Mouse (Mus musculus) kidney, embryonic 15.5 days (tissue): ENCODE results near the gene Lrrfip1. TPM values are rescaled to one million over a fixed set of nuclear protein-coding genes. Genes with fewer than 3 reads are reported as not detected.

ENCODE experiments used
- ATAC-seq: fragments of 200-750 bp; cut with Nextera tagmentation; replicated peaks from 2 replicates; pipeline ENCODE4 v1.8.0; 2017; ENCODE audit warnings: moderate TSS enrichment; ENCODE audit not compliant: low FRiP score
- H3K27ac ChIP-seq: fragments of 300-500 bp; sonication (generic); 2 replicates; pipeline ENCODE4 v1.5.1; 2015; ENCODE audit warnings: mild to moderate bottlenecking, inconsistent platforms
- H3K27me3 ChIP-seq: fragments of 300-500 bp; sonication (generic); 2 replicates; pipeline ENCODE4 v1.6.1; 2015; ENCODE audit warnings: inconsistent platforms
- H3K36me3 ChIP-seq: fragments of 300-500 bp; sonication (generic); 2 replicates; pipeline ENCODE4 v1.6.1; 2015; ENCODE audit warnings: inconsistent platforms
- H3K4me1 ChIP-seq: fragments of 300-500 bp; sonication (generic); 2 replicates; pipeline ENCODE4 v1.6.1; 2015; ENCODE audit warnings: inconsistent platforms
- H3K4me2 ChIP-seq: fragments of 300-500 bp; sonication (generic); 2 replicates; pipeline ENCODE4 v1.6.1; 2015; ENCODE audit warnings: moderate library complexity, mild to moderate bottlenecking, inconsistent platforms
- H3K4me3 ChIP-seq: fragments of 300-500 bp; sonication (generic); replicated peaks from 2 replicates; pipeline ENCODE4 v1.5.1; 2015; ENCODE audit warnings: mild to moderate bottlenecking, inconsistent platforms
- H3K9ac ChIP-seq: fragments of 300-500 bp; sonication (generic); 2 replicates; pipeline ENCODE4 v1.6.1; 2015; ENCODE audit warnings: mild to moderate bottlenecking, inconsistent platforms
- H3K9me3 ChIP-seq: fragments of 300-500 bp; sonication (generic); replicated peaks from 2 replicates; pipeline ENCODE4 v1.6.1; 2016; ENCODE audit warnings: inconsistent platforms
- WGBS: fragments of 180-500 bp; shearing (Covaris S2); methylation state at CpG from one replicate; pipeline ENCODE4 v1.1.7; 2015; ENCODE audit warnings: mixed read lengths; 5-methylcytosine and 5-hydroxymethylcytosine counted together
- polyA plus RNA-seq: library from polyadenylated mRNA; unstranded; fragments of >200 nt; fragmentation: Nextera tagmentation; extraction: Ambion mirVana; gene quantifications from 2 replicates; pipeline ENCODE4 v1.2.1, GENCODE M21; 2015

The Lrrfip1 gene
- polyA plus RNA-seq, 1 experiment from 2014 or later = 43.9 TPM

DNA sequence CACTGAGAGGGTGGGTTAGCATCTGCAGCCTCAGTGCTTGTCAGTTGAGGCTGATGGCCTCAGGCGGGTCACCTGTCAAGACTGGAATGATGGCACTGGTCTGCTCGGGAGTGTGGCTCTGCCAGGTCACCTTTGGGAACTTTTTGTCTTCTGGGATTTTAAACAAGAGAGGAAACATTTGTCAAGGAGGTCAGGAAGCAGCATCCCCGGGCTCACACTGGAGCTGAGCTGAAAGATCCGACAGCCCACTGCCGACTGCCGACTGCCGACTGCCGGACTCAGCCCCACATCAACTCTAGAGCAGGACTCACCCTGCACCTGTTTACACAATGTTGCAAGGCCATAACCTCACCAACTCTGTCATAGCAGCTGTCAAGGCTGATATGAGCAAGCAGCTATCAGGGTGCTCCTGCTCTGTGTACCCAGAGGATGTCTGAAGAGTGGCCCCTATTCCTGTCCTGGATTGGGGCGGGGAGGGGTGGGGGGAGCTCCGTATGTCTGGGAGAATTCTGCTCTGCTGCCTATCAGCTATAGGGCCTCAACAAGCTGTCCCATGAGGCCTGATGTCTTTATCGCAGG lies 33.9 kb downstream of the Lrrfip1 start:
- no peak overlapping the region for H3K9ac ChIP-seq
- ATAC-seq = peak; percentile 49; the same call in 1 of the 2 replicates

DNA sequence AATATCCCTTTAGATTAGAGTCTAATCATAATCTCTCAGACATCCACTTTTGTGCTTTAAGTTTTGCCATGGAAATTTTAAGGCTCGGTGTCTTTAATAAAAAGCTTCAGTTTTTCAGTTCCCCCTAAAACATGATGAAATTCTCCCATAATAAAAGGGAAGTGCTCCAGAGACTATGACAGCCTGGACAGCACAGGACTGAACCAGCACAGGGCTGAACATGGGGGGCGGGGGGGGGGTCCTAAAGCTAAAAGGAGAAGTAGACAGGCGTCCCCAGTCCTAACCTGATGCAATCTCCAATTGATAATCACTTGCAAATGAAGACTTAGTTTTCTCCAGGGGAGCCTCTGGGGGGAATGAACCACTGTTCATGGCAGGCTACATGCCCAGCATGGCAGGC lies 36.0 kb downstream of the Lrrfip1 start:
- H3K9ac ChIP-seq = no peak overlapping the region
- H3K27me3 ChIP-seq = no peaks in the 10 kb centered on the region
- 85% methylated on average over 3 of the region's 3 CpGs for WGBS
- no peaks in the 10 kb centered on the region for H3K9me3 ChIP-seq
- H3K4me1 ChIP-seq = peaks cover 27% of the 10 kb centered on the region
- H3K27ac ChIP-seq = no peak overlapping the region
- no peak for ATAC-seq
- H3K4me2 ChIP-seq = no peak overlapping the region
- no peaks in the 10 kb centered on the region for H3K36me3 ChIP-seq
- H3K4me3 ChIP-seq = no peak overlapping the region

More for the DNA sequence above, 33.9 kb downstream of the Lrrfip1 start:
- Histone ChIP-seq H3K4me2 (no peak overlapping the region), H3K9me3 (no peaks in the 10 kb centered on the region), H3K27ac (no peak overlapping the region), H3K36me3 (no peaks in the 10 kb centered on the region), H3K27me3 (no peaks in the 10 kb centered on the region), H3K4me3 (no peak overlapping the region), H3K4me1 (peaks cover 12% of the 10 kb centered on the region)
- 44% methylated on average over 11 of the region's 11 CpGs for WGBS

DNA sequence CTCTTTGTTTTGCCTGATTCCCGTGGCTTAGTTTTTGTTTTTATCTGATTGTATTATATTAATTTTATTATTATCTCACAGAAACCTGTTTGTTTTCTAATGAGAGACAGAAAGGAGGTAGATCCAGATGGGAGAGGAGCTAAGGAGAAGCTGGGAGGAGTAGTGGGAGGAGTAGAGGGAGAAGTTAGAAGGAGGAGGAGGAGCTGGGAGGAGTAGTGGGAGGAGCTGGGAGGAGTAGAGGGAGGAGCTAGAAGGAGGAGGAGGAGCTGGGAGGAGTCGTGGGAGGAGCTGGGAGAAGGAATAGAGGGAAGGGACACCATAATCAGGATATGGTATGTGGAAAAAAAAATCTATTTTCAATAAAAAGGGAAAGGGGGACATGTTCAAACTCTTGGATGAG lies 36.7 kb downstream of the Lrrfip1 start:
- no peaks in the 10 kb centered on the region for H3K9me3 ChIP-seq
- no peak for ATAC-seq
- WGBS = 67% methylated on average over 2 of the region's 2 CpGs
- H3K9ac ChIP-seq = no peak overlapping the region
- no peak overlapping the region for H3K27ac ChIP-seq
- no peak overlapping the region for H3K4me2 ChIP-seq
- no peaks in the 10 kb centered on the region for H3K36me3 ChIP-seq
- no peaks in the 10 kb centered on the region for H3K27me3 ChIP-seq
- peaks cover 32% of the 10 kb centered on the region for H3K4me1 ChIP-seq
- H3K4me3 ChIP-seq = no peak overlapping the region

DNA sequence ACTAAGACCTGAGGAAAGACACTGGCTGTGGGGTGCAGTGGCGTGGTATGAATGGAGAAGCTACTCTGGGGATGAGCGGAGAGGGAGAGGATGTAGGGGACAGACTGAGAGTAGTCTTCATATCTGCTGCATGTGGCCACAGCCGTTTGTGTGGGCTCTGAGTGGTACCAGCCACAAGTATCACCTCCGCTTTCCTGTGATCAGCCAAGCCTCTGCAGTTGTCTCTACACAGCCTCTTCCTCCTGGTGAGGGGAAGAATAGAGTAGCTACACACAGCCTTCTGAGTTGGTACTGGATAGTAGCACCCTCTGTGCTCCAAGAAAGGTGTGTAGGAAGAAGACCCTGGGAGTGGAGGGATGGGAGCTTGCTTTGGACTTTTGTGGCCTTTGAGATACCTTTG lies 38.7 kb downstream of the Lrrfip1 start:
- Histone ChIP-seq H3K27me3 (no peaks in the 10 kb centered on the region), H3K9ac (no peak overlapping the region), H3K36me3 (no peaks in the 10 kb centered on the region), H3K27ac (no peak overlapping the region), H3K4me3 (no peak overlapping the region), H3K4me1 (peaks cover 26% of the 10 kb centered on the region), H3K9me3 (no peaks in the 10 kb centered on the region), H3K4me2 (no peak overlapping the region)
- 89% methylated on average over 4 of the region's 4 CpGs for WGBS
- no peak for ATAC-seq

DNA sequence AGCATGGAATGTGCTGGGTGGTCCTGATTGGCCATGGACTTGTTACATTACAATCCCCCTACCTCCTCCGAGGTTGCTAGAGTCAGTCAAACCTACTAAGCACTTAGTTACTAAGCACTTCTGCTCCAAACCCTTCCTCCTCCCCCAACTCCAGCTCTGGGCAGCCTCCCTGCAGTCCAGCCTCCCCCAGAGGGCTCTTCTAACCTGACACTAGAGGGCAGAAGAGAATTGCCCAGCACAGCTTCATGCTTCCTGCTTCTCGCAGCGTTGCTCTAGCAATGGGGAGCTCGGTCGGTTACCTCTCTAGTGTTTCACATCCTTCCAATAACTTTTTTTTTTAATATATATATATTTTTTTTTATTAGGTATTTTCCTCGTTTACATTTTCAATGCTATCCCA lies 39.5 kb downstream of the Lrrfip1 start:
- Histone ChIP-seq H3K9ac (no peak overlapping the region), H3K4me1 (peaks cover 23% of the 10 kb centered on the region), H3K4me3 (no peak overlapping the region), H3K9me3 (no peaks in the 10 kb centered on the region), H3K36me3 (no peaks in the 10 kb centered on the region), H3K27me3 (no peaks in the 10 kb centered on the region), H3K4me2 (no peak overlapping the region), H3K27ac (no peak overlapping the region)
- 78% methylated on average over 6 of the region's 6 CpGs for WGBS
- ATAC-seq = no peak

DNA sequence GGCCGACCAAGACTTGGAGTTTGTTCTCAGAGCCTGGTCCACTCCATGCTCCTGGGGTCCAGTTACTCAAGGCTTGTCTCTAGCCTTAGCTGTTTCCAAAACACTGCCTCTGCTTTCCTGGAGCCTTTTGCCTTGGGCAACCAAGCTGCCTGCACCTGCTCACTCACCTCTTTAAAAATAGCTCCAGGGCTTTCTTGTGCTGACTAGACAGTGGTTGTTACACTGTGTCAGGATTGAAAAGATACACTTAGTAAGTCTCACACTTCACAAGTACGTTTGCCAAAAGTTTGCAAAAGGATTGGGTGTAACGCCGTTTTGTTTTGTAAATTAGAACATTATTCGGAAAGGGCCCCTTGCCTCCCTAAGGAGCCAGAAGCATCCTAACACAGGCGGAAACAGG lies 40.0 kb downstream of the Lrrfip1 start:
- no peak overlapping the region for H3K4me2 ChIP-seq
- no peaks in the 10 kb centered on the region for H3K27me3 ChIP-seq
- no peak for ATAC-seq
- no peaks in the 10 kb centered on the region for H3K9me3 ChIP-seq
- no peak overlapping the region for H3K27ac ChIP-seq
- H3K4me1 ChIP-seq = peaks cover 26% of the 10 kb centered on the region
- 33% methylated on average over 6 of the region's 6 CpGs for WGBS
- H3K36me3 ChIP-seq = no peaks in the 10 kb centered on the region
- H3K4me3 ChIP-seq = no peak overlapping the region
- H3K9ac ChIP-seq = no peak overlapping the region

DNA sequence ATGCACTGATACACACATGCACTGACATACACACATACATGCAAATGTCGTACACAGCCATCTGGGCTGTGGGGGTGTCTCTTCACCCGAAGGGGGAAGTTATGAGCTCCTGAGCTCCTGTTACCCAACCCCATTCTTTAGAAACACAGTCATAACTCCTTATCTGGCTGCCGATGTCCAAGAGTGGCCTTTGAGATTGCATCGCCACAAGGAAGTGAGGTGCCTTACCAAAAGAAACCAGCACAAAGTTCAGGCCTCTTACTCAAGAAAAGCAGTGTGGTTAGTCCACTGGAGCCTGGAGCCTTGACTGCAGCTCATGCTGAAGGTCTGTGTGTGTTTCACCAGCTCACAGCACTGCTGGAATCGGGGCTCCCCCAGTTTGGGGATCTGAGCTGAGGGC lies 43.1 kb downstream of the Lrrfip1 start:
- H3K9me3 ChIP-seq = no peaks in the 10 kb centered on the region
- H3K4me3 ChIP-seq = no peak overlapping the region
- no peak overlapping the region for H3K9ac ChIP-seq
- H3K27ac ChIP-seq = peak overlapping the region; percentile 62
- H3K4me2 ChIP-seq = no peak overlapping the region
- WGBS = 60% methylated on average over 5 of the region's 5 CpGs
- H3K4me1 ChIP-seq = peaks cover 32% of the 10 kb centered on the region
- H3K27me3 ChIP-seq = no peaks in the 10 kb centered on the region
- no peak for ATAC-seq
- H3K36me3 ChIP-seq = no peaks in the 10 kb centered on the region

DNA sequence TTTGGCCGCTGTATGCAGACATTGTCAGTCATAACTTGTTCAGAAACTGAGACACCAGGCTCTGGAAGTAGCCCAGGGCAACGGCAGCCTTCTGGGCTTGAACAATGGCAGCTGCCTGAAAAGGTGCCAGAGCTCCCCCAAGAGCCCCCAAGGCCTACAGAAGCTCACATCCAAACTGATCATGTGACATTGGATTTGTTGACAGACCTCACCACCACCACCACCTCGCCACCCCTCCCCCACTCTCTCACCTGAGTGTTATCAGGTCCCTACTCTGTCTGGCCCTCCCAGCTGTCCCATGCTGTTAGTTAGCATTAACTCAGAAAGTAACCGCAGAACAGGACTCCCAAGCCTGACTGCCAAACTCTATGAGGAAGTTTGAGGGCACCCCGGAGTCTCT lies 44.7 kb downstream of the Lrrfip1 start:
- no peak overlapping the region for H3K4me3 ChIP-seq
- no peak overlapping the region for H3K4me2 ChIP-seq
- no peaks in the 10 kb centered on the region for H3K36me3 ChIP-seq
- 76% methylated on average over 5 of the region's 5 CpGs for WGBS
- H3K27me3 ChIP-seq = no peaks in the 10 kb centered on the region
- no peak; the same call in 1 of the 2 replicates for ATAC-seq
- H3K27ac ChIP-seq = 0 out of 2 replicates have a peak overlapping the region, but pooled peaks have one; percentile 10
- H3K9me3 ChIP-seq = no peaks in the 10 kb centered on the region
- H3K9ac ChIP-seq = no peak overlapping the region
- H3K4me1 ChIP-seq = peaks cover 29% of the 10 kb centered on the region

DNA sequence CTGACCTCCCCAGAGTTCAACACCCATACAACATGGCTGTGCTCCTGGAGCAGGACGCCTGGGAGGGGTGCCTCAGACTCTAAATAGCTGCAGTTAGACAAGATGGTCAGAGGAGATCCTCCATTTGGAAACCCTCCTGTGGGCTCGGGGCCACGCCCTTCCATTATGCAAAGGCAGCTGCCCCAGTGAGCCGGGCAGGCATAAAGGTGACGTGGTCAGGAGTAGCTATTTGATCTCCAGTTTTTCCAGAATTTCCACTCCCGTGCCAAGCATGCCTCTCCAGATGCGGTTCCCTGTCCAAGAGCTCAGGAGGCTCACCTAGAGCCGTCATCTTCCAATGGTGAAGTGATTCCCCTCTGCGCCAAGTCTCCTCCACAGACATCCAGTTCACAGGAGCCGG lies 45.6 kb downstream of the Lrrfip1 start:
- no peak overlapping the region for H3K4me2 ChIP-seq
- peaks cover 21% of the 10 kb centered on the region for H3K4me1 ChIP-seq
- H3K27me3 ChIP-seq = no peaks in the 10 kb centered on the region
- H3K9ac ChIP-seq = no peak overlapping the region
- no peaks in the 10 kb centered on the region for H3K36me3 ChIP-seq
- H3K4me3 ChIP-seq = no peak overlapping the region
- no peaks in the 10 kb centered on the region for H3K9me3 ChIP-seq
- WGBS = 77% methylated on average over 10 of the region's 10 CpGs
- no peak for ATAC-seq
- 0 out of 2 replicates have a peak overlapping the region, but pooled peaks have one; percentile 10 for H3K27ac ChIP-seq

DNA sequence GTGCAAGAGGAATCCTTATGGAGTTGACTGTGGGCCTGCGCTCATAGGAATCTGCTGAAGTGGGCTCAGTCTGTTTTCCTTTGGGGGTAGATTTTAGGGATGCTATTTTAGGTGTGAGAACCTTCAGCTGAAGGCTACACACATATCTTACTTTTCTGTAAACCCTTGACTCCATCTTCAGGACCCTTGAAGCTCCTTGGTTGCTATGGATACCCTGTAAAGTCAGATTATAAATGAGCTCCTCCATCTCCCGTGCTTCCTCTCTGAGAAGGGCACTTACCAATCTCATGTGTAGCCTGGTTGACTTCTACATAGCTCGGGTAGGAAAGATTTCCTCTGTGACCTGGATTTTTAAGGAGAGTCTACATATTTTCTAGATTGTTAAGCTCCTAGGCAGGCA lies 46.1 kb downstream of the Lrrfip1 start:
- no peak overlapping the region for H3K4me2 ChIP-seq
- H3K4me3 ChIP-seq = no peak overlapping the region
- H3K4me1 ChIP-seq = peaks cover 16% of the 10 kb centered on the region; the same call in 1 of the 2 replicates
- no peaks in the 10 kb centered on the region for H3K9me3 ChIP-seq
- no peak overlapping the region for H3K9ac ChIP-seq
- H3K36me3 ChIP-seq = no peaks in the 10 kb centered on the region
- 0 out of 2 replicates have a peak overlapping the region, but pooled peaks have one; percentile 10 for H3K27ac ChIP-seq
- no peaks in the 10 kb centered on the region for H3K27me3 ChIP-seq
- WGBS = 73% methylated on average over 3 of the region's 3 CpGs
- no peak for ATAC-seq

DNA sequence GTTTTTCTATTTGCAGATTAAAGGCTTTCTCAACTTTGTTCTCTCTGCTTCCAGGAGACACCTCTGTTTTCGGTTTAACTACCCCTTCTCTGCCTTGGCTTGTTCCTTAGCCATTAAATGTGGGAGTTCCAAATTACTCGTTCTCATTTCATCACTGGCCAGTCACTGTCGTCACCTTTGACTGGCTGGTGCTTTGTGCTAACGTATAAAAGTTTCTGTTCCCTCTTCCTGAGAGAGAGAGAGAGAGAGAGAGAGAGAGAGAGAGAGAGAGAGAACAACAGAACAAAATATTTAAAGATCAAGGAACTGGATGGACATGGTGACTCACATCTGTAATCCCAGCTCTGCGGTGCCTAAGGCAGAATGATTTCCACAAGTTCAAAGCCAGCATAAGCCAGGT lies 47.7 kb downstream of the Lrrfip1 start:
- no peak overlapping the region for H3K4me3 ChIP-seq
- no peak overlapping the region for H3K4me2 ChIP-seq
- no peaks in the 10 kb centered on the region for H3K36me3 ChIP-seq
- no peaks in the 10 kb centered on the region for H3K9me3 ChIP-seq
- ATAC-seq = no peak
- no peaks in the 10 kb centered on the region for H3K27me3 ChIP-seq
- H3K9ac ChIP-seq = no peak overlapping the region
- no peak overlapping the region for H3K27ac ChIP-seq
- H3K4me1 ChIP-seq = peaks cover 14% of the 10 kb centered on the region
- WGBS = 44% methylated on average over 5 of the region's 5 CpGs

DNA sequence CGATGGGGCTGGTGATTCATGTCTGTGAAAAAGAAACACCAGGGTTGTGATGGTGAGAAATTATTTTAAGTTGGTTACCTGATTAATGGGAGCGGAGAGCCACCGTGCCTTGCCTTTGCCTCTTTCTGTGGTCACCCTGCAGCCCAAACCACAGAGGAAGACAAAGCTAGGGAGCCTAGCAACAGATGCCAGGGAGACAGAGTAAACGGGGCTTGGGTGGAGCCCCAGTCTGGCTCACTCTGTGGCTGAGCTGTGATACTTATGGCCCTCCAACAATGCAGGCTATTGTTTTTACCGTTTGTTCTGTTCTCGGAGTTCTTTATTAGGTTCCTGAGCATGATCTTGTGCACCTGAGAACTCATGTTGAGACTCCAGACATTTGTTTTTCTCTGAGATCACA lies 50.8 kb downstream of the Lrrfip1 start:
- no peak overlapping the region for H3K4me3 ChIP-seq
- H3K27me3 ChIP-seq = no peaks in the 10 kb centered on the region
- no peaks in the 10 kb centered on the region for H3K36me3 ChIP-seq
- no peak overlapping the region for H3K9ac ChIP-seq
- H3K27ac ChIP-seq = no peak overlapping the region
- WGBS = 78% methylated on average over 6 of the region's 6 CpGs
- no peaks in the 10 kb centered on the region for H3K9me3 ChIP-seq
- H3K4me2 ChIP-seq = no peak overlapping the region
- peaks cover 28% of the 10 kb centered on the region for H3K4me1 ChIP-seq
- no peak for ATAC-seq
